Mouse (Mus musculus) heart, embryonic 14.5 days (tissue): ENCODE data around the gene Spint3. TPM values are rescaled to one million over a fixed set of nuclear protein-coding genes. Genes with fewer than 3 reads are reported as not detected.

Source experiments
- ATAC-seq: fragments of 200-750 bp; cut with Nextera tagmentation; 2 replicates; pipeline ENCODE4 v1.8.0; 2017; ENCODE audit warnings: low read depth, moderate TSS enrichment; ENCODE audit not compliant: insufficient number of reproducible peaks, insufficient read depth, low FRiP score
- H3K27ac ChIP-seq, 2 experiments: fragments of 200-500 bp in 1 of 2; fragments of 300-500 bp in 1 of 2; sonication (generic) in 1 of 2; replicated peaks in 1 of 2; 2 replicates each; pipeline ENCODE4 v1.5.1; 2012 to 2014; ENCODE audit warnings: low read depth in 2 of 2, low read length in 2 of 2, control low read depth in 1 of 2, mild to moderate bottlenecking in 1 of 2, mixed read lengths in 1 of 2; ENCODE audit not compliant: control insufficient read depth in 1 of 2, insufficient read depth in 1 of 2
- H3K27me3 ChIP-seq: fragments of 300-500 bp; sonication (generic); 2 replicates; pipeline ENCODE4 v1.6.1; 2014; ENCODE audit warnings: mild to moderate bottlenecking, low read length, control low read depth; ENCODE audit not compliant: control insufficient read depth, insufficient read depth
- H3K36me3 ChIP-seq: fragments of 300-500 bp; sonication (generic); 2 replicates; pipeline ENCODE4 v1.6.1; 2014; ENCODE audit warnings: mild to moderate bottlenecking, control low read depth, low read length, mixed read lengths; ENCODE audit not compliant: control insufficient read depth, insufficient read depth
- H3K4me1 ChIP-seq, 2 experiments: fragments of 200-500 bp in 1 of 2; fragments of 300-500 bp in 1 of 2; sonication (generic) in 1 of 2; 2 replicates each; pipeline ENCODE4 v1.6.1; 2012 to 2014; ENCODE audit warnings: low read length in 2 of 2, control low read depth in 1 of 2, mixed read lengths in 1 of 2; ENCODE audit not compliant: control insufficient read depth in 2 of 2, insufficient read depth in 2 of 2
- H3K4me2 ChIP-seq: fragments of 300-500 bp; sonication (generic); 2 replicates; pipeline ENCODE4 v1.6.1; 2014; ENCODE audit warnings: mild to moderate bottlenecking, low read length
- H3K4me3 ChIP-seq, 2 experiments: fragments of 200-500 bp in 1 of 2; fragments of 300-500 bp in 1 of 2; sonication (generic) in 1 of 2; 2 replicates each; pipeline ENCODE4 v1.5.1; 2012 to 2014; ENCODE audit warnings: low read length in 2 of 2, mild to moderate bottlenecking in 2 of 2, control low read depth in 1 of 2, low read depth in 1 of 2, moderate library complexity in 1 of 2; ENCODE audit not compliant: control insufficient read depth in 1 of 2, insufficient read depth in 1 of 2
- H3K9ac ChIP-seq: fragments of 300-500 bp; sonication (generic); 2 replicates; pipeline ENCODE4 v1.6.1; 2014; ENCODE audit warnings: mild to moderate bottlenecking, low read length
- H3K9me3 ChIP-seq: fragments of 300-500 bp; sonication (generic); 2 replicates; pipeline ENCODE4 v1.6.1; 2016; ENCODE audit warnings: low read length, control low read depth; ENCODE audit not compliant: control insufficient read depth
- WGBS: fragments of 180-500 bp; shearing (Covaris S2); extraction: QIAGEN DNeasy Blood & Tissue Kit; methylation state at CpG from one replicate; pipeline ENCODE4 v1.1.7; 2014; 5-methylcytosine and 5-hydroxymethylcytosine counted together
- polyA plus RNA-seq: library from polyadenylated mRNA; unstranded; fragments of >200 nt; fragmentation: Nextera tagmentation; extraction: Ambion mirVana; gene quantifications from 2 replicates; pipeline ENCODE4 v1.2.1, GENCODE M21; 2014

Spint3 gene
- polyA plus RNA-seq, 1 experiment from 2014 or later = not detected

GRCm38 (mm10) chr2:164563339-164564038 lies 9.8 kb downstream of the Spint3 start:
- no peak overlapping the region for H3K27ac ChIP-seq
- under 1% methylated on average over 32 of the region's 32 CpGs for WGBS

GRCm38 (mm10) chr2:164562391-164563188 lies 10.7 kb downstream of the Spint3 start, which contains the start of gene Wfdc2:
TSS of gene Wfdc2 (plus strand) at chr2:164562413.
- no peaks in the 10 kb centered on the region for H3K36me3 ChIP-seq
- peak within 1 kb of the TSS; percentile 86 for H3K4me2 ChIP-seq
- H3K27me3 ChIP-seq = peaks cover 27% of the 10 kb centered on the region
- H3K4me1 ChIP-seq = peaks cover 2 to 14% of the 10 kb centered on the region in 2 experiments; a peak in 3 of 4 replicates
- WGBS = 5% methylated on average over 24 of the region's 24 CpGs
- ATAC-seq = no peak
- no peaks in the 10 kb centered on the region for H3K9me3 ChIP-seq
- peak within 1 kb of the TSS; percentile 34 to 47 for H3K4me3 ChIP-seq
- H3K9ac ChIP-seq = peak within 1 kb of the TSS; percentile 64
- no peak within 1 kb of the TSS for H3K27ac ChIP-seq

More at GRCm38 (mm10) chr2:164563339-164564038, 9.8 kb downstream of the Spint3 start:
- Histone ChIP-seq H3K9me3 (no peaks in the 10 kb centered on the region), H3K9ac (peak overlapping the region; percentile 64), H3K4me2 (peak overlapping the region; percentile 86), H3K36me3 (no peaks in the 10 kb centered on the region), H3K4me3 (peak overlapping the region; percentile 34 to 47), H3K4me1 (peaks cover 2 to 14% of the 10 kb centered on the region in 2 experiments; a peak in 3 of 4 replicates), H3K27me3 (peaks cover 27% of the 10 kb centered on the region)
- ATAC-seq = peak; percentile 4; the same call in 1 of the 2 replicates

GRCm38 (mm10) chr2:164560106-164560505 lies 13.2 kb downstream of the Spint3 start:
- 83% methylated on average over 8 of the region's 8 CpGs for WGBS
- H3K27ac ChIP-seq = no peak overlapping the region
- peaks cover 2 to 14% of the 10 kb centered on the region in 2 experiments; a peak in 3 of 4 replicates for H3K4me1 ChIP-seq
- H3K27me3 ChIP-seq = peaks cover 27% of the 10 kb centered on the region
- H3K36me3 ChIP-seq = no peaks in the 10 kb centered on the region
- no peak overlapping the region for H3K9ac ChIP-seq
- ATAC-seq = no peak
- H3K4me2 ChIP-seq = no peak overlapping the region
- no peak overlapping the region for H3K4me3 ChIP-seq
- H3K9me3 ChIP-seq = no peaks in the 10 kb centered on the region

- H3K4me1 ChIP-seq = peaks cover 2 to 14% of the 10 kb centered on the region in 2 experiments; a peak in 3 of 4 replicates
- no peak overlapping the region for H3K4me3 ChIP-seq
- peaks cover 21% of the 10 kb centered on the region for H3K27me3 ChIP-seq
- no peak overlapping the region for H3K27ac ChIP-seq
- WGBS = 29% methylated on average over 16 of the region's 16 CpGs
- H3K4me2 ChIP-seq = no peak overlapping the region
- no peak for ATAC-seq
- H3K9me3 ChIP-seq = no peaks in the 10 kb centered on the region
- no peaks in the 10 kb centered on the region for H3K36me3 ChIP-seq
- no peak overlapping the region for H3K9ac ChIP-seq
Observed at GRCm38 (mm10) chr2:164558991-164559645, 14.1 kb downstream of the Spint3 start.

GRCm38 (mm10) chr2:164558426-164558825 lies 14.8 kb downstream of the Spint3 start:
- WGBS = 80% methylated on average over 8 of the region's 8 CpGs
- H3K27ac ChIP-seq = no peak overlapping the region

GRCm38 (mm10) chr2:164551502-164551901 lies 21.8 kb downstream of the Spint3 start:
- WGBS = 87% methylated on average over 9 of the region's 9 CpGs
- Histone ChIP-seq H3K36me3 (no peaks in the 10 kb centered on the region), H3K4me1 (no peaks in the 10 kb centered on the region), H3K27me3 (peaks cover 4% of the 10 kb centered on the region; the same call in 1 of the 2 replicates), H3K4me3 (no peak overlapping the region), H3K27ac (no peak overlapping the region), H3K4me2 (no peak overlapping the region), H3K9me3 (no peaks in the 10 kb centered on the region), H3K9ac (no peak overlapping the region)
- ATAC-seq = no peak

More at GRCm38 (mm10) chr2:164558426-164558825, 14.8 kb downstream of the Spint3 start:
- Histone ChIP-seq H3K4me3 (no peak overlapping the region), H3K27me3 (peaks cover 18% of the 10 kb centered on the region), H3K4me2 (no peak overlapping the region), H3K9ac (no peak overlapping the region), H3K36me3 (no peaks in the 10 kb centered on the region), H3K4me1 (peaks cover 2 to 12% of the 10 kb centered on the region in 2 experiments; a peak in 3 of 4 replicates), H3K9me3 (no peaks in the 10 kb centered on the region)
- no peak for ATAC-seq

- Histone ChIP-seq H3K36me3 (no peaks in the 10 kb centered on the region), H3K9ac (no peak overlapping the region), H3K4me2 (no peak overlapping the region), H3K4me3 (no peak overlapping the region), H3K4me1 (no peaks in the 10 kb centered on the region), H3K27me3 (peaks cover 4% of the 10 kb centered on the region; the same call in 1 of the 2 replicates), H3K27ac (no peak overlapping the region), H3K9me3 (no peaks in the 10 kb centered on the region)
- whole genome bisulfite sequencing = 60% methylated on average over 2 of the region's 2 CpGs
- no peak for ATAC-seq
Observed at GRCm38 (mm10) chr2:164550895-164551269, 22.4 kb downstream of the Spint3 start.
